Mouse (Mus musculus) liver, embryonic 14.5 days (tissue): ENCODE measurements around the gene Cdsn. TPM values are rescaled to one million over a fixed set of nuclear protein-coding genes. Genes with fewer than 3 reads are reported as not detected.
A peak's percentile ranks its signal among the peaks of the same experiment; 100 is the strongest.

Experiments
- ATAC-seq: fragments of 200-750 bp; cut with Nextera tagmentation; 2 replicates; pipeline ENCODE4 v1.8.0; 2017; ENCODE audit warnings: moderate number of reproducible peaks, mild to moderate bottlenecking, moderate library complexity; ENCODE audit not compliant: insufficient read depth
- DNase-seq, 3 experiments: peaks; one replicate each; pipeline ENCODE4 v3.0.0-alpha.2; 2012 to 2013; ENCODE audit warnings: low read depth in 3 of 3, low spot score in 3 of 3
- H3K27ac ChIP-seq: fragments of 300-500 bp; sonication (generic); 2 replicates; pipeline ENCODE4 v1.5.1; 2014; ENCODE audit warnings: moderate library complexity, mild to moderate bottlenecking, control low read depth, inconsistent platforms
- H3K27me3 ChIP-seq: fragments of 300-500 bp; sonication (generic); 2 replicates; pipeline ENCODE4 v1.6.1; 2014; ENCODE audit warnings: mild to moderate bottlenecking, low read length, moderate library complexity; ENCODE audit not compliant: control insufficient read depth, insufficient read depth
- H3K36me3 ChIP-seq: fragments of 300-500 bp; sonication (generic); replicated peaks from 2 replicates; pipeline ENCODE4 v1.6.1; 2014; ENCODE audit warnings: low read depth; ENCODE audit not compliant: control insufficient read depth, insufficient read depth
- H3K4me1 ChIP-seq, 2 experiments: fragments of 200-500 bp in 1 of 2; fragments of 300-500 bp in 1 of 2; sonication (generic) in 1 of 2; replicated peaks; 2 replicates each; pipeline ENCODE4 v1.6.1; 2012 to 2014; ENCODE audit warnings: antibody characterized with exemption in 1 of 2, inconsistent platforms in 1 of 2, low read length in 1 of 2; ENCODE audit not compliant: control insufficient read depth in 2 of 2, insufficient read depth in 2 of 2
- H3K4me2 ChIP-seq: fragments of 300-500 bp; sonication (generic); 2 replicates; pipeline ENCODE4 v1.6.1; 2014; ENCODE audit warnings: low read depth, mild to moderate bottlenecking, control low read depth, moderate library complexity
- H3K4me3 ChIP-seq, 2 experiments: fragments of 200-500 bp in 1 of 2; fragments of 300-500 bp in 1 of 2; sonication (generic) in 1 of 2; 2 replicates each; pipeline ENCODE4 v1.5.1; 2012 to 2014; ENCODE audit warnings: low read depth in 2 of 2, low read length in 2 of 2, mild to moderate bottlenecking in 2 of 2, control low read depth in 1 of 2, inconsistent platforms in 1 of 2, moderate library complexity in 1 of 2; ENCODE audit not compliant: insufficient read depth in 1 of 2
- H3K9ac ChIP-seq: fragments of 300-500 bp; sonication (generic); replicated peaks from 2 replicates; pipeline ENCODE4 v1.6.1; 2014; ENCODE audit warnings: mild to moderate bottlenecking, control low read depth, moderate library complexity
- H3K9me3 ChIP-seq: fragments of 300-500 bp; sonication (generic); 2 replicates; pipeline ENCODE4 v1.6.1; 2016; ENCODE audit warnings: low read length, mixed read lengths; ENCODE audit not compliant: control insufficient read depth
- CTCF ChIP-seq: IDR thresholded peaks from 2 replicates; pipeline ENCODE4 v1.5.1; 2016; ENCODE audit warnings: antibody characterized with exemption, low read depth, control low read depth
- EP300 ChIP-seq: IDR thresholded peaks from 2 replicates; pipeline ENCODE4 v1.6.1; 2016; ENCODE audit warnings: antibody characterized with exemption, low read depth
- WGBS: fragments of 180-500 bp; shearing (Covaris S2); extraction: QIAGEN DNeasy Blood & Tissue Kit; methylation state at CpG from one replicate; pipeline ENCODE4 v1.1.7; 2014; ENCODE audit not compliant: insufficient replicate concordance; 5-methylcytosine and 5-hydroxymethylcytosine counted together
- polyA plus RNA-seq, 2 experiments: library from polyadenylated mRNA; depleted of rRNA in 1 of 2; stranded (reverse) in 1 of 2; unstranded in 1 of 2; fragments of >200 nt; fragmentation: Nextera tagmentation in 1 of 2; extraction: Ambion mirVana in 1 of 2; gene quantifications; 2 replicates each; pipeline versions ENCODE4 v1.2.1 to v1.2.3; 2012 to 2014

Gene Cdsn
- polyA plus RNA-seq, 2 experiments = not detected

- H3K27me3 ChIP-seq = no peaks in the 10 kb centered on the region
- no peaks in the 10 kb centered on the region for H3K36me3 ChIP-seq
- H3K4me1 ChIP-seq = no peaks in the 10 kb centered on the region
- peak; percentile 90 for TF ChIP-seq CTCF
- no peak for TF ChIP-seq EP300
- H3K4me2 ChIP-seq = no peak overlapping the region
- H3K27ac ChIP-seq = no peak overlapping the region
- DNase-seq (peak; percentile 22 to 37 (median 26)), ATAC-seq (no peak)
- H3K4me3 ChIP-seq = no peak overlapping the region
- H3K9me3 ChIP-seq = no peaks in the 10 kb centered on the region; the same call in 1 of the 2 replicates
- H3K9ac ChIP-seq = no peak overlapping the region
- WGBS = 39% methylated on average over 21 of the region's 21 CpGs
Observed at GRCm38 (mm10) chr17:35590410-35591218, 38.7 kb downstream of the Cdsn start.

GRCm38 (mm10) chr17:35591219-35591578 lies 39.3 kb downstream of the Cdsn start:
- no peak for TF ChIP-seq CTCF
- TF ChIP-seq EP300 = no peak
- Histone ChIP-seq H3K36me3 (no peaks in the 10 kb centered on the region), H3K9ac (no peak overlapping the region), H3K27ac (no peak overlapping the region), H3K27me3 (no peaks in the 10 kb centered on the region), H3K4me2 (no peak overlapping the region), H3K4me1 (no peaks in the 10 kb centered on the region), H3K9me3 (no peaks in the 10 kb centered on the region; the same call in 1 of the 2 replicates), H3K4me3 (no peak overlapping the region)
- 87% methylated on average over 7 of the region's 7 CpGs for WGBS
- ATAC-seq = no peak
- no peak for DNase-seq

- H3K9ac ChIP-seq = no peak overlapping the region
- TF ChIP-seq EP300 (no peak), CTCF (no peak)
- no peak overlapping the region for H3K4me2 ChIP-seq
- no peaks in the 10 kb centered on the region; the same call in 1 of the 2 replicates for H3K9me3 ChIP-seq
- H3K27ac ChIP-seq = no peak overlapping the region
- no peak for DNase-seq
- H3K36me3 ChIP-seq = no peaks in the 10 kb centered on the region
- no peaks in the 10 kb centered on the region for H3K27me3 ChIP-seq
- H3K4me3 ChIP-seq = no peak overlapping the region
- no peak for ATAC-seq
- H3K4me1 ChIP-seq = no peaks in the 10 kb centered on the region
- 80% methylated on average over 15 of the region's 15 CpGs for WGBS
Observed at GRCm38 (mm10) chr17:35591731-35592130, 39.8 kb downstream of the Cdsn start.

- 72% methylated on average over 9 of the region's 9 CpGs for WGBS
- no peak for DNase-seq
- Histone ChIP-seq H3K27ac (no peak overlapping the region), H3K36me3 (no peaks in the 10 kb centered on the region), H3K4me2 (no peak overlapping the region), H3K9me3 (no peaks in the 10 kb centered on the region; the same call in 1 of the 2 replicates), H3K4me1 (no peaks in the 10 kb centered on the region), H3K9ac (no peak overlapping the region), H3K27me3 (no peaks in the 10 kb centered on the region), H3K4me3 (no peak overlapping the region)
- ATAC-seq = no peak
- TF ChIP-seq CTCF = no peak
- TF ChIP-seq EP300 = no peak
Observed at GRCm38 (mm10) chr17:35592131-35592530, 40.2 kb downstream of the Cdsn start.

- WGBS = 20% methylated on average over 4 of the region's 4 CpGs
- TF ChIP-seq CTCF = no peak
- TF ChIP-seq EP300 = no peak
- no peak for DNase-seq
Observed at GRCm38 (mm10) chr17:35593786-35594185, 41.9 kb downstream of the Cdsn start.

More at GRCm38 (mm10) chr17:35593786-35594185, 41.9 kb downstream of the Cdsn start:
- Histone ChIP-seq H3K4me3 (no peak overlapping the region), H3K4me1 (no peaks in the 10 kb centered on the region), H3K9me3 (no peaks in the 10 kb centered on the region), H3K4me2 (no peak overlapping the region), H3K27me3 (no peaks in the 10 kb centered on the region), H3K27ac (no peak overlapping the region), H3K9ac (no peak overlapping the region), H3K36me3 (no peaks in the 10 kb centered on the region)
- ATAC-seq = no peak
